Mouse (Mus musculus) midbrain, embryonic 11.5 days (tissue): ENCODE measurements around the gene Acsm2. TPM values are rescaled to one million over a fixed set of nuclear protein-coding genes. Genes with fewer than 3 reads are reported as not detected.

Experiments
- ATAC-seq: fragments of 200-750 bp; cut with Nextera tagmentation; 2 replicates; pipeline ENCODE4 v1.8.0; 2017; ENCODE audit warnings: moderate TSS enrichment, moderate library complexity; ENCODE audit not compliant: low FRiP score
- DNase-seq: peaks from one replicate; pipeline ENCODE4 v3.0.0; 2015; ENCODE audit warnings: low spot score; ENCODE audit errors: missing footprints
- H3K27ac ChIP-seq: fragments of 300-500 bp; sonication (generic); 2 replicates; pipeline ENCODE4 v1.5.1; 2014; ENCODE audit warnings: low read depth, low read length
- H3K27me3 ChIP-seq: fragments of 300-500 bp; sonication (generic); 2 replicates; pipeline ENCODE4 v1.6.1; 2014; ENCODE audit warnings: mild to moderate bottlenecking, low read length, moderate library complexity, mixed read lengths; ENCODE audit not compliant: control insufficient read depth, insufficient read depth
- H3K36me3 ChIP-seq: fragments of 300-500 bp; sonication (generic); 2 replicates; pipeline ENCODE4 v1.6.1; 2014; ENCODE audit warnings: mild to moderate bottlenecking, low read length, moderate library complexity, mixed read lengths; ENCODE audit not compliant: control insufficient read depth, insufficient read depth
- H3K4me1 ChIP-seq: fragments of 300-500 bp; sonication (generic); 2 replicates; pipeline ENCODE4 v1.6.1; 2014; ENCODE audit warnings: low read length; ENCODE audit not compliant: control insufficient read depth, insufficient read depth
- H3K4me2 ChIP-seq: fragments of 300-500 bp; sonication (generic); 2 replicates; pipeline ENCODE4 v1.6.1; 2014; ENCODE audit warnings: mild to moderate bottlenecking, moderate library complexity
- H3K4me3 ChIP-seq: fragments of 300-500 bp; sonication (generic); 2 replicates; pipeline ENCODE4 v1.5.1; 2014; ENCODE audit warnings: low read depth, low read length
- H3K9ac ChIP-seq: fragments of 300-500 bp; sonication (generic); 2 replicates; pipeline ENCODE4 v1.6.1; 2014; ENCODE audit warnings: low read length
- H3K9me3 ChIP-seq: fragments of 300-500 bp; sonication (generic); 2 replicates; pipeline ENCODE4 v1.6.1; 2016; ENCODE audit warnings: low read length; ENCODE audit not compliant: control insufficient read depth
- WGBS: fragments of 180-500 bp; shearing (Covaris S2); extraction: QIAGEN DNeasy Blood & Tissue Kit; methylation state at CpG from one replicate; pipeline ENCODE4 v1.1.7; 2014; 5-methylcytosine and 5-hydroxymethylcytosine counted together
- polyA plus RNA-seq: library from polyadenylated mRNA; unstranded; fragments of >200 nt; fragmentation: Nextera tagmentation; extraction: Ambion mirVana; gene quantifications from 2 replicates; pipeline ENCODE4 v1.2.1, GENCODE M21; 2014

The Acsm2 gene
- polyA plus RNA-seq: not detected in 2 replicates

- no peaks in the 10 kb centered on the region for H3K27me3 ChIP-seq
- H3K36me3 ChIP-seq: no peaks in the 10 kb centered on the region
- no peak for DNase-seq
- H3K4me1 ChIP-seq: no peaks in the 10 kb centered on the region
- no peak within 1 kb of the TSS for H3K9ac ChIP-seq
- no peak within 1 kb of the TSS for H3K4me3 ChIP-seq
- no peak within 1 kb of the TSS for H3K27ac ChIP-seq
- WGBS: 84% methylated on average over 1 of the region's 1 CpGs
- H3K4me2 ChIP-seq: no peak within 1 kb of the TSS
- ATAC-seq: no peak
- H3K9me3 ChIP-seq: no peaks in the 10 kb centered on the region
Measured at GRCm38 (mm10) chr7:119554040-119554439, at the start of gene Acsm2. Acsm2 (plus strand) TSS chr7:119554340.

GRCm38 (mm10) chr7:119511143-119511542 lies 43.0 kb upstream of the Acsm2 start:
- WGBS: 92% methylated on average over 4 of the region's 4 CpGs
- ATAC-seq (no peak), DNase-seq (no peak)
- Histone ChIP-seq H3K4me1 (no peaks in the 10 kb centered on the region), H3K4me2 (no peak overlapping the region), H3K9ac (no peak overlapping the region), H3K36me3 (no peaks in the 10 kb centered on the region), H3K27ac (no peak overlapping the region), H3K4me3 (no peak overlapping the region), H3K27me3 (no peaks in the 10 kb centered on the region), H3K9me3 (no peaks in the 10 kb centered on the region)

DNA sequence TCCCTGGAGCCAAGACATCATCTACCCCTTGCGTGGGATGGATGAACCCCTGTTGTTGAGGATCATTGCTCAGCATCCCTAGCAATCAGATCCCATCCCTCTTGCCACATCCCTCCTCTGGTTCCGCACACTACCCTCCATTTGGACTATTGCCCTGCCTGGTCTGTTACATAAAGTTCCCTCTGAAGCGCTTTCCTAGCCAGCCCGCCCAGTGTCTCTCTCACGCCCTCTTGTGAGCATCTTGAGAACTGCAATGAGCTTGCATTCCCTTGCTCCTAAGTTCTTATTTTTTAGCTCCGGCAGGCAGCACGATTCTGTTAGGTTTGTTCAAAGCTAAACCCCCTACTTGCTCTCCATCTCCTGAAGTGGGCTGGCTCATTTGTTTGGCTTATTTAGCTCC lies 41.1 kb upstream of the Acsm2 start:
- Histone ChIP-seq H3K4me2 (no peak overlapping the region), H3K27me3 (no peaks in the 10 kb centered on the region), H3K9me3 (no peaks in the 10 kb centered on the region), H3K4me3 (no peak overlapping the region), H3K27ac (no peak overlapping the region), H3K4me1 (no peaks in the 10 kb centered on the region), H3K36me3 (no peaks in the 10 kb centered on the region), H3K9ac (no peak overlapping the region)
- WGBS: 34% methylated on average over 7 of the region's 7 CpGs
- DNase-seq (peak; percentile 97), ATAC-seq (peak; percentile 62; the same call in 1 of the 2 replicates)

GRCm38 (mm10) chr7:119515492-119516271 lies 38.5 kb upstream of the Acsm2 start:
- Histone ChIP-seq H3K9me3 (no peaks in the 10 kb centered on the region), H3K4me2 (no peak overlapping the region), H3K9ac (no peak overlapping the region), H3K4me3 (no peak overlapping the region), H3K4me1 (no peaks in the 10 kb centered on the region), H3K36me3 (no peaks in the 10 kb centered on the region), H3K27me3 (no peaks in the 10 kb centered on the region), H3K27ac (no peak overlapping the region)
- ATAC-seq (peak; percentile 58; the same call in 1 of the 2 replicates), DNase-seq (peak; percentile 95)
- 66% methylated on average over 10 of the region's 10 CpGs for WGBS

DNA sequence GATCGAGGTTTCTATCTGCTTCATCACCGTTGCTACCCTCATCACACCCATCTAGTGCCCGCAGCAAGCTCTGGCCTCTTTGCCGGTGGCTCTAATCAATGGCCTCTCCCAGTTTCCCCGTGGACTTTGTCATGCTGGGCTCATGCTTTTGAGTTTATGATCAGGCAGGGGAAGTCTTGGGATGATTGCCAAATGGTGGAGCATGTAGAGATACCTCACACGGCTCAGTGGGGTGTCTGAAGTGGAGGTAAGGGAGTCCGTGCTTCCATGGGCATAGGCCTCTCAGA lies 37.9 kb upstream of the Acsm2 start:
- Histone ChIP-seq H3K9me3 (no peaks in the 10 kb centered on the region), H3K4me3 (no peak overlapping the region), H3K27ac (no peak overlapping the region), H3K4me2 (no peak overlapping the region), H3K27me3 (no peaks in the 10 kb centered on the region), H3K4me1 (no peaks in the 10 kb centered on the region), H3K36me3 (no peaks in the 10 kb centered on the region), H3K9ac (no peak overlapping the region)
- no peak for ATAC-seq
- 85% methylated on average over 7 of the region's 7 CpGs for WGBS
- no peak for DNase-seq

GRCm38 (mm10) chr7:119519163-119519562 lies 35.0 kb upstream of the Acsm2 start, which contains the start of gene Acsm5:
Acsm5 (plus strand) TSS chr7:119519463.
- H3K36me3 ChIP-seq: no peaks in the 10 kb centered on the region
- ATAC-seq: no peak
- H3K4me2 ChIP-seq: no peak within 1 kb of the TSS
- no peak within 1 kb of the TSS for H3K9ac ChIP-seq
- no peak within 1 kb of the TSS for H3K27ac ChIP-seq
- H3K4me3 ChIP-seq: no peak within 1 kb of the TSS
- H3K27me3 ChIP-seq: no peaks in the 10 kb centered on the region
- DNase-seq: no peak
- no peaks in the 10 kb centered on the region for H3K4me1 ChIP-seq
- 70% methylated on average over 5 of the region's 5 CpGs for WGBS
- no peaks in the 10 kb centered on the region for H3K9me3 ChIP-seq

- Histone ChIP-seq H3K9ac (no peak overlapping the region), H3K36me3 (no peaks in the 10 kb centered on the region), H3K4me1 (no peaks in the 10 kb centered on the region), H3K27me3 (no peaks in the 10 kb centered on the region), H3K4me2 (no peak overlapping the region), H3K9me3 (no peaks in the 10 kb centered on the region), H3K4me3 (no peak overlapping the region), H3K27ac (no peak overlapping the region)
- 49% methylated on average over 5 of the region's 5 CpGs for WGBS
- DNase-seq (peak; percentile 95), ATAC-seq (peak; percentile 46; the same call in 1 of the 2 replicates)
Measured at GRCm38 (mm10) chr7:119519654-119520053, 34.5 kb upstream of the Acsm2 start.

- Histone ChIP-seq H3K4me3 (no peak overlapping the region), H3K36me3 (no peaks in the 10 kb centered on the region), H3K4me1 (no peaks in the 10 kb centered on the region), H3K9ac (no peak overlapping the region), H3K9me3 (no peaks in the 10 kb centered on the region), H3K27ac (no peak overlapping the region), H3K4me2 (no peak overlapping the region), H3K27me3 (no peaks in the 10 kb centered on the region)
- ATAC-seq (no peak), DNase-seq (no peak)
- WGBS: 76% methylated on average over 3 of the region's 3 CpGs
Measured at GRCm38 (mm10) chr7:119521816-119522215, 32.3 kb upstream of the Acsm2 start.

GRCm38 (mm10) chr7:119522385-119522784 lies 31.8 kb upstream of the Acsm2 start:
- DNase-seq: no peak
- no peaks in the 10 kb centered on the region for H3K9me3 ChIP-seq
- H3K4me2 ChIP-seq: no peak overlapping the region
- no peaks in the 10 kb centered on the region for H3K36me3 ChIP-seq
- no peaks in the 10 kb centered on the region for H3K4me1 ChIP-seq
- H3K27me3 ChIP-seq: no peaks in the 10 kb centered on the region
- no peak overlapping the region for H3K27ac ChIP-seq
- WGBS: 89% methylated on average over 1 of the region's 1 CpGs
- H3K4me3 ChIP-seq: no peak overlapping the region
- no peak overlapping the region for H3K9ac ChIP-seq
- ATAC-seq: no peak
